9 mouse cellular contexts compared by ENCODE assay signal in genomic region chr3:62603231-62604046, GRCm38 (mm10). TPM values are rescaled to one million over a fixed set of nuclear protein-coding genes. Genes with fewer than 3 reads are reported as not detected.
DNase-seq lines count a peak whose midpoint lies in the region; ATAC-seq and TF ChIP-seq lines count a peak whose summit lies in the region.
"Had no signal": no experiment of that assay in that cellular context is flagged by ENCODE, and none has a peak within 500 bp of the region (broad histone marks: within the 10 kb centered on the region; RNA-seq: fewer than 3 reads in every experiment).

No protein-coding gene starts in this region.

- ATAC-seq in heart, embryonic 15.5 days (replicated peaks; ENCODE audit: insufficient number of reproducible peaks, insufficient read depth, low FRiP score, low read depth), result no peak
- ATAC-seq in forebrain, postnatal 0 days, result peak; percentile 81
- no peak; the same call in 1 of the 2 replicates for ATAC-seq in limb, embryonic 15.5 days (ENCODE audit: insufficient number of reproducible peaks, low FRiP score, low TSS enrichment, low read depth)

- no peak overlapping the region for H3K27ac ChIP-seq in heart, embryonic 15.5 days
- H3K27ac ChIP-seq in forebrain, postnatal 0 days (ENCODE audit: low read depth, low read length), result 0 out of 2 replicates have a peak overlapping the region, but pooled peaks have one; percentile 4
- H3K27ac ChIP-seq in limb, embryonic 15.5 days, result no peak overlapping the region

- peak overlapping the region; percentile 44 for H3K4me3 ChIP-seq in heart, embryonic 15.5 days
- peak overlapping the region; percentile 56 for H3K4me3 ChIP-seq in forebrain, postnatal 0 days (ENCODE audit: low read depth, low read length)
- H3K4me3 ChIP-seq in limb, embryonic 15.5 days, result peak overlapping the region; percentile 40

- no peaks in the 10 kb centered on the region for H3K9me3 ChIP-seq in heart, embryonic 15.5 days (replicated peaks)
- H3K9me3 ChIP-seq in forebrain, postnatal 0 days (ENCODE audit: low read length), result no peaks in the 10 kb centered on the region
- no peaks in the 10 kb centered on the region for H3K9me3 ChIP-seq in limb, embryonic 15.5 days

- WGBS in heart, embryonic 15.5 days, result 2% methylated on average over 40 of the region's 40 CpGs
- 1% methylated on average over 40 of the region's 40 CpGs for WGBS in forebrain, postnatal 0 days
- 1% methylated on average over 39 of the region's 40 CpGs for WGBS in limb, embryonic 15.5 days

- H3K4me2 ChIP-seq in heart, embryonic 15.5 days, result peak overlapping the region; percentile 72
- H3K4me2 ChIP-seq in forebrain, postnatal 0 days (ENCODE audit: low read depth), result peak overlapping the region; percentile 91
- H3K4me2 ChIP-seq in limb, embryonic 15.5 days, result peak overlapping the region; percentile 70

- H3K36me3 ChIP-seq in heart, embryonic 15.5 days, result no peaks in the 10 kb centered on the region
- no peaks in the 10 kb centered on the region for H3K36me3 ChIP-seq in forebrain, postnatal 0 days (ENCODE audit: insufficient read depth)
- H3K36me3 ChIP-seq in limb, embryonic 15.5 days, result no peaks in the 10 kb centered on the region

- DNase-seq in heart, postnatal 10 days, result no peak
- peak; percentile 24 for DNase-seq in WW6 (ENCODE audit: low read depth, low spot score)
- DNase-seq in forebrain, postnatal 0 days, result peak; percentile 59
- peak; percentile 19 for DNase-seq in right cerebral cortex, adult 18-20 months
- no peak for DNase-seq in spleen, postnatal 4 days (ENCODE audit: low spot score in 2 of 2)
- no peak for DNase-seq in spleen, postnatal 36 days (ENCODE audit: low spot score in 2 of 2)

- H3K27me3 ChIP-seq in heart, embryonic 15.5 days, result peaks cover 17% of the 10 kb centered on the region
- H3K27me3 ChIP-seq in forebrain, postnatal 0 days (ENCODE audit: insufficient read depth, low read length), result no peaks in the 10 kb centered on the region
- H3K27me3 ChIP-seq in limb, embryonic 15.5 days, result peaks cover 18% of the 10 kb centered on the region

- H3K4me1 ChIP-seq in heart, embryonic 15.5 days (replicated peaks), result peaks cover 10% of the 10 kb centered on the region
- H3K4me1 ChIP-seq in forebrain, postnatal 0 days (ENCODE audit: insufficient read depth), result no peaks in the 10 kb centered on the region
- peaks cover 10% of the 10 kb centered on the region for H3K4me1 ChIP-seq in limb, embryonic 15.5 days

- intact Hi-C loops in heart, postnatal 10 days (cut with DNase I), result no loop called here

- no peak overlapping the region for H3K9ac ChIP-seq in heart, embryonic 15.5 days
- peak overlapping the region; percentile 55 for H3K9ac ChIP-seq in forebrain, postnatal 0 days
- no peak overlapping the region for H3K9ac ChIP-seq in limb, embryonic 15.5 days

- no peak for TF ChIP-seq CTCF in forebrain, postnatal 0 days (IDR thresholded peaks at IDR 0.05; ENCODE audit: low read depth)

RNA-seq across cellular contexts. Expression of gene Gpr149, which starts 1.5 kb away (rescaled TPM):
- polyA plus RNA-seq in heart, embryonic 15.5 days (2015; fragmentation: Nextera tagmentation; extraction: Ambion mirVana), result 0.03 TPM in 1 of 2 replicates, not detected in the other
- total RNA-seq in heart, postnatal 10 days (2021), result not detected
- total RNA-seq in forebrain, postnatal 0 days (2014; rRNA removed), result 4.5 and 6.5 TPM in 2 replicates
- polyA plus RNA-seq in forebrain, postnatal 0 days (2015; fragmentation: Nextera tagmentation; extraction: Ambion mirVana), result 4.0 and 4.1 TPM in 2 replicates
- 0.67 and 0.71 TPM in 2 replicates for polyA plus RNA-seq in limb, embryonic 15.5 days (2015; fragmentation: Nextera tagmentation; extraction: Ambion mirVana)
- polyA plus RNA-seq: liver, embryonic 16.5 days had no signal

Comparison
In these comparisons a context has a peak if more than half of its experiments do, and no peak if none do; other contexts are left out.
1. DNase-seq: peak in WW6 (single experiment), forebrain, postnatal 0 days (single experiment) and right cerebral cortex, adult 18-20 months (single experiment); none in heart, postnatal 10 days (0 of 2), spleen, postnatal 4 days (0 of 2) and spleen, postnatal 36 days (0 of 2).
2. Peak in every context shown above with its lines, with median percentiles within 50 percentile points of each other: H3K4me2 ChIP-seq and H3K4me3 ChIP-seq.